Mouse (Mus musculus) gastrocnemius, postnatal 10 days (tissue): ENCODE measurements at regions not wholly inside any gene's neighbourhood (a gene's known extent, or its start where the extent isn't known, plus 50 kb on each side); places are given as distances from the start of the nearest gene placed in this dataset.
A peak's percentile ranks its signal among the peaks of the same experiment; 100 is the strongest.
"Not testable (repeated sequence)": the region's sequence is repeated elsewhere in the genome, so short reads cannot be mapped to it uniquely, and the experiment has no call there.

Experiments
- DNase-seq: peaks from one replicate; pipeline ENCODE4 v3.0.0; 2021; ENCODE audit warnings: mixed read lengths

DNA sequence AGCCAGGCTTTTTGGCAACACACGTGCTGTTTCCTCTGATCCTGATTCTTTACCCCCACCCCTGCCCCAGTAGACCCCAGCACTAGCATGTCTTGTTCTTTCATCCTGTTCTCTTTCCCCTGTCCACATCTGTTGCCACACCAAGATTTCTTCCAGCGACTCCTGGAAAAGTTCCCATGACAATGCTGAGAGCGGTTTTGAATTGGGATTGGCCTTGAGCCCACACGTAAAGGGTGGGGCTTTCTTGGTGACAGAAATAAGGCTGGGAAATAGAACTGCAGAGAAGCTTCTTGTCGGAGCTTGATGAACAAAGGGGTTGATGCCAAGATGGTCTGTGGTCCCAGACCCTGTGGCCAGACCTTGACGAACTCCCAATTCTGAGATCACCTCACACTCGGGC is 106.8 kb downstream of the Enc1 start:
- no peak for DNase-seq

DNA sequence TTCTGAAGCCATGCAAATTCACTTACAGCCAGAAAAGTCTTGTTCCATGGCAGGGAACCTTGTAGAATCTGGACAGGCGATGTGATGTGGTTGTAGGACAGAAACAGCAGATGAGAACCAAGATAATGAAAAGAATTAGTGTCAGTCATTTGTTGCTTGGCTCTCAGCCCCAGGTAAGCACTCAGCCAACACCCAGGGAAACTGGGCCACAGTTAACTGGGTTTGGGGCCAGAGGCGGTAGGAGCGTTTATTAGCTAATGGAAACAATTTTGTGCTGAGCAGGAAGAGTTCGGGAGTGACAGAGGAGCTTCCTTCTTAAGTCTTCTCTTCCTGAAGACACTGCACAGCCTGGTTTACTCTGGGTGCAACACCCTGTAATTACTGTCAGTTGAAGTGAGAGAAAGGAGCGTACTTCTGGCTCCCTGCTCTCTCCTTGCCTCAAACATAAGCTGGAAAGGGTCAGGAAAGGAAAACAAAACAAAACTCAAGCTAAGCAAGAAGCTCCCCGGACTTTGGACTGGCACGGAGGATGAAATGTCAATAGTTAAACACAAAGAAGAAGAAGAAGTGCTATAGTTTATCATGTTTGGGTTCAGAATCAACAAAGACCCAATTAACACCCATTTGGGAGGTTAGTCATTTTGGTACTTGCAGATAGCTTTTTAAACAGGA is 100.4 kb downstream of the Enc1 start:
- no peak for DNase-seq

DNA sequence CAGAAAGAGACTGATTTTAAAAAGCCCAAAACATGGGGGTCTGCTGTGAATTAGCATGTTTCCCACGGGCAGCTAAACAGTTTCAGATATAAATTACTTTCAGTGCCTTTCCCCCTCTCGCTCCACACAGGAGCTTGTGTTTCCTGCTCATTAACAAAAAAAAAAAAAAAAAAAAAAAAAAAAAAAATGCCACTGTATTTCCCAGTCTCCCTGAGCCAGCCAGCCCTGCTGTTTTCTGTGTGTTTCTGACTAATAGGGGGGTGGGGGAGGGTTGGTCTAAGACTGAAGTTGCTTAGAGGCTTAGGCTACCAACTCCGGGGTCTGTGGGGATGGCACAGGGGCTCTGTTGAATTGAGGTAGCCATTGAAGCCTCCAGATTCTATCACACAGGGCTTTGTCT is 97.0 kb downstream of the Enc1 start:
- DNase-seq: no peak

DNA sequence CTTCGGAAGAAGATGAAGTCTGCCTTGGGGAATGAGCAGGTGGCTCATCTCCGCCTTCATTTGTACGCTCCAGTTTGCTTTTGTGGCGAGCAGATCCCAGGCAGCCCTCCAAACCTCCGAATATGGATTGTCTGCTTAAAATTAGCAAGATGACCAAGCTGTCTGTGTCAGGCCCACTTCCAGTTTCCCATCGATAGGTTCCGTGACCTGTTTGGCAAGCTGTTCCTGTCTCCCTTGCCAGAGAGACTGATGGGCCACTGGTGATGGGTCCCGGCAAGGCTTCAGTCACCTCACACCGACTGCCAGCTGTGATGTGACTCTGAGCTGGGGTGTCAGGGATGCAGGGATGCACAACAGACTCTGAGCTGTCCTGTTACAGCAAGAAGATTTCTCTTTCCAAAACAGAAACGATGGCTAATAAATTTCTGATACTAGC is 96.4 kb downstream of the Enc1 start:
- DNase-seq: peak; percentile 51

DNA sequence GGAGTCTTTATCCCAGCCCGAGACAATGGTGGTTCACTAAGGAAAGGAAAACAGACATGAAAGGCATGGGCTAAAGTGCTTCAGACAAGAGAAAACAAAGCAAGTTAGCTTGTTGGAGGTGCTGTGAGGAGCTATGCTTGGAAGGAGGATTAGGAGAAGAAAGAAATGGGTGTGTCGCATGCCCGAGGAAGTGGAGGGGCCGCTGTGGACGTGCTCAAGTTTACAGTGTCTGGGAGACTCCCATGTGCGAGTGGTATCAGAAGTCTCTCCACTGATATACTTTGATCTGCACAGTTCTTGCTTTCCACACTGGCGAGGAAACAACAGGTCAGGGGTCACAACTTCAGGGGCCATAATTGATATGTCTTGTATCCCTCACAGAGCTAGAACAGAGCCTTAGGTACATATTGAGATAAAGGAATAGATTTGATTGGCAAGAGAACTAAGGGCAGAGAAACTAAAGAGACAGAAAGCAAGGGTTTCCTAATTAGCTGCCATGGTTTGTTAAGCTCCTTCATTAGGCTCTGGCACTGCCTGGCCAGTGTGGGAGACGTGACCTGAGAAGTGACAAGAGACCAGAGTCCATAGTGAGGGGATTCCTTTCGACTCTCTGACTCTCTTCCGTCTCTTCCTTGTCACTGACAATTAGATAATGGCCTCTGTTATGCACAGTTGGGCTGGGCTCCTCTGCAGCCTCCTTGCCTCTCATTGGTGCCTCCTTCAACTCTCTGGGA is 93.1 kb downstream of the Enc1 start:
- no peak for DNase-seq

DNA sequence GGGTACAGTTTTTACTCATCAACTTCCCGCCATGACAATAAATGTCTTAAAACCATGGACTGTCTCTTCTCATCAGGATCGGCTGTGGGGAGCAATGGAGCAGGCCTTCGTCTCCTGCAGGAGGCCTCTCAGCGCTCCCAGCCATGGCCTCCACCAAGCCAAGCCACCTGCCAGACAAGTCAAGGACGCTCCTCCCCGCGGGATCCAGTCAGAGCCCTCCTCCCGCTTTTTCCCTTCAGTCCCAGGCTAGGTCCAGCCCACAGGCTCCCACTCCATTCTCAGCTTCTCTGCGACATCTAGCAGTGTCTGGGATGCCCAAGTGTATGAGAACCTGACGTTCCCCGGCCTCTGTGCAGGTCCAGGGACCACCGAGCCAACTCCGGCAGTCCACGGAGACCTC is 90.2 kb downstream of the Enc1 start:
- DNase-seq: no peak

DNA sequence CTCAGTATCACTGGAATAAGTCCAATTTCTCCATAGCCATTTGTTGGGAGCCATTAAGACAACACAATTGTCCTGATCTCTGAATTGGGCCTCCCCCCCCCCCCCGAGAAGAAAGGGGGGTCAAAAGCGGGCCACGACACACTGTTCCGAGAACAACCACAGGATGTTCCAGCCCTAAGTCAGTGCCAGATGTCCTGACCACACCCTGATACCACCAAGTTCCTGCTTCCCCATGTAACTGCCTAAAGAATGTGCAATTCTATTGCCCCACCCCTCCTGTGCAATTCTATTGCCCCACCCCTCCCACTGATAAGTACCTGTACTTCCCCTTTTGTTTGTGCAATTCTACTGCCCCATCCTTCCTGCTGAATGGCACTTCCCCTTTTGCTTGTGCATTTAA is 80.4 kb downstream of the Enc1 start:
- not testable (repeated sequence) for DNase-seq

DNA sequence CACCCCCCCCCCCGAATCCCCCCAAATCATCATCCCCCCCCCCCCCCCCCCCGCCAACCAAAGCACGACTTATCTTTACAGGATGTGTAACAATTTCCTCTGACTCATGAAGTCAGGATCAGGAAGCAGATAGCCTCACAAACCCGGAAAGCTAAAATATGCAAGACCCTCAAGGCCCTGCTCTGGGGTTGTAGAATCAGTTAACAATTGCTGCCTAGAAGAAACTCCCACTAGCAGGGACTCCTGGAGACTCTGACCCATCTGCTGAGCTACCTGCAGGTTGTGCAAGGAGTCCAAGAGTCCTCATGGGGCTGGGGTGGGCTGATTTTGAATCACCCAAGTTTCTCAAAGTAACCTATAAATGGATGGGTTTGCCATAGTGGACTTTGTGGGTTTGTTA is 79.9 kb downstream of the Enc1 start:
- DNase-seq: no peak

DNA sequence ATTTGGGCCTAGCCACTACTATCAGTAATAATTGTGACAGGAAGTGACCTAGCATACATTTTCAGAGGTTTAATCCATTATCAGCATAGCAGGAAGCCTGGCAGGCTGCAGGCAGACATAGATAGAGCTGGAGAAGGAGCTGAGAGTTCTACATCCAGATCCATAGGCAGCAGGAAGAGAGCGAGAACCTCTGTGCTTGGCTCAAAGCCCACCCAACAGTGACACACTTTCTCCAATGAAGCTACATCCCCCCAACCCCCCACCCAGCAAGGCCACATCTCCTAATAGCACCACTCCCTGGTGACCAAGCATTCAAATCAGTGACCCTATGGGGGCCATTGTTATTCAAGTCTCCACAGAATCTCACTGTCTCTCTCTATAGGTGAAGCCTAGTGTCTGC is 79.4 kb downstream of the Enc1 start:
- DNase-seq: no peak

DNA sequence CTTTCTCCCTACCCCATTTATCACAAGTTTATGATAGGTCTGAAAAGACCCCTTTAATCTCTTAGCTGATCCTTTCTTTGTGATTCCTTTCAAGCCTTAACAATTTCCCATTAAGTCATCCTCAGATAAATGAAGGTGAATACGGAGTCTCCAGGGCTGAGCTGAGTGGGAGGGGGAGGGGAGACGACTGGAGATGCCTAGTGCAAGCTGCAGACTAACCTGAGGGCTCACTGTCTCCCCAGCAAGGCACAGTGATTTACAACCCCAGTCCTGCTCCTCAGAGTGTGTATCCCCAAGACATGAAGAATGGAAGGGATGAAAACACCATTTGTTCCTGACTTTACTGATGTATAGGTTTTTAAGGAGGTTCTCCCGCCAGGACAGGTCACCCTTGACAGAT is 76.7 kb downstream of the Enc1 start:
- no peak for DNase-seq

DNA sequence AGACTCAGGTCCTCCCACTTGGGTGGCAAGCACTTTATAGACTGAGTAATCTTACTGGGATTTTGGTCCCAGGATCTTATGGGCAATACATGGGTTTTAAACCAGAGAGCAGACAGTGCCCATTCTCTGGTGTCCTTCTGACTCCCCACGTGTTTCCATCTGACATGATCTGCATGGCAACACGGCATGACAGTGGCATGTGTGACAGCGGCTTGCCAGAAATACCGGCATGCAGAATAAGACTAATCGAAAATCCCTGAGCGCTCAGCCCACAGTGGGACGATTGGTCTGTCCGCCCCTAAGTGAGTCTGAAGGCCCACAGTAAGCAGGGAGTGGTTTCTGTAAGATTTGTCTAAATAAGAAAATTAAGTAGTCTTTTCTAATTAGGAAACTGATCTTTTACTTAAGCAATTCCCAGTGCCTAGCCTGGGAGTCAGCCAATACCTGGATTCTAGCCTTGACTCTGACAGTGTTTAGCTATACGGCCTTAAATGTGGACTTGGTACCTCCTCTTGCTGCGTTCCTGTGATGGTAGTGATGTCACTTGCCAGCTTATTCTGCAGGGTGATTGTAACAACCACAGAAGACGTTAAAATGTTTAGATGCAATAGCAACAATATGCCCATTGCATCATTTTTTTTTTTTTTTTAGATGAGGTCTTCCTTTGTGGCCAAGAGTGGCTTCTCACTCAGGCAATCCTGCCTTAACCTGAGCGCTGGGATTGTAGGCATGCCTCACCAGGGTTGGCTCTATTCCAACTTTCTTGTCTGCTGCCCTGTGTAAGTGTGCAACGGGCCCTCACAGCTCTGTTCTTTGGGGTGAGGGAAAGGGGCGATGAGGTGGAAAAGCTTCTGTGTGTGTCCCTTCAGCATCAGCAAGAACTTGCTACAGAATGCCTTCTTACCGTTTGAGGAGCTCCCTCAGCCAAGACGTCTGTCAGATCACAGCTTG is 71.8 kb downstream of the Enc1 start:
- no peak for DNase-seq

DNA sequence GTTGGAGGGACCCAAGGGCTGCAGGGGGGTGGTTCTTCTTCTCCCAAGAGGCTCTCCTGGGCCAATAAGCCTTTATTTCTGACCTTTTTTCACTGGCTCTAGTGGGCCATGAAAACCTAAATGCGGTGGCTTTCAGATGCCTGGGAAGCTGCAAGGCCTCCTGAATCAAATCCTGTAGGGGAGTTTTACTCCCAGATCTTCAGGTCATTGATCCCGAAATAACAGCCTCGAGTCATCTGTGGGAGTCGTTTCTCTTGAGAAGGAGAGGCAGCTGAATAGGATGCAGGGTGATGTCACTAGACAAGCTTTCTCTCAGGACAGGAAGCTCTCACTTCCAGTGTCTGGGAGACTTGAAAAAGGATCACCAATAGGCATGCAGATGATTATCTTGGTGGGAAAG is 70.4 kb downstream of the Enc1 start:
- no peak for DNase-seq

DNA sequence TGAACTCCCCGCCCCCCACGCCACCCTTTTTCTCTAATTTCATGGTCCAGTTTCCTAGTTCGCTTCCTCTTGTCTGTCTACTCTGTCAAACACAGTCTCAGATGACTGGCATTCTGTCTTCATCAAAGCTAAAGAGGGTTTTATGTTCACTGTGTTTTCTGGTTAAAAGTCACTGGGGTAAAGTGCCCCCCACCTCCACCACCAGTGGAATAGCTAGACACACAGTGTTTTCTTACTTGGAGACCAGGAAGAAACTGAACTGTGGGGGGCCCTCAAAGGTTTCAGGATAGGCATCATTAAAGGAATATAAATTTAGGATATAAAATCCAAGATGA is 69.9 kb downstream of the Enc1 start:
- no peak for DNase-seq

DNA sequence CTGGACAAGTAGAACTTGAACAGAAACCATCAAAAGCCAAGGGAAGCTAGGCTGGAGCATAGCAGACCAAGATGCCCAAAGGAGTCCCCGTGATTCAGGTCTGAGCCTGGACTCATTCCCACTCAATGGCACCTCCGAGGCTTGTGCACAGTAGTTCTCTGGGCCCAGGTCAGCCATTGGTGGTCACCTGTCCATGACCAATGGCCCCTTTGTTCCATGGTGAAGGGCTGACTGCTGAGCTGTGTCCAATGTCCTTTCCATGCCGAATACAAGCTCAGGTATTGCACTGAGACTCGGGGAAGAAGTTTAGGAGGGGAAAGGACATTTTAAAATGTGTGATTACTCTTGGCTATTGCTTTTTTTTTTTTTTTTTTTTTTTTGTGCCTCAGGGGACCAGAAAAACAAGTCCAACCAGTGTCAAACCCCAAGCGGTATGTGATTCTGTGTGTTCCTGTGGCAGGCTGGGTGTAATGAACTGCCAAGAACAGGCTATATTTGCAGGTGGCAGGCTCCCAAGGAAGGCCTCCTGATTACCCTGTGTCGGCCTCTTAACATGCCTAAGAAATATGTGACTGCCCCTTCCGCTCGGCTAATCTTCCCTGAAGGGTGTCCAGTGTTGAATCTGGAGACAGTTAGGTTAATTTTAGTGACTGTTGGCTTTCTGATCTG is 69.4 kb downstream of the Enc1 start:
- peak; percentile 30 for DNase-seq

DNA sequence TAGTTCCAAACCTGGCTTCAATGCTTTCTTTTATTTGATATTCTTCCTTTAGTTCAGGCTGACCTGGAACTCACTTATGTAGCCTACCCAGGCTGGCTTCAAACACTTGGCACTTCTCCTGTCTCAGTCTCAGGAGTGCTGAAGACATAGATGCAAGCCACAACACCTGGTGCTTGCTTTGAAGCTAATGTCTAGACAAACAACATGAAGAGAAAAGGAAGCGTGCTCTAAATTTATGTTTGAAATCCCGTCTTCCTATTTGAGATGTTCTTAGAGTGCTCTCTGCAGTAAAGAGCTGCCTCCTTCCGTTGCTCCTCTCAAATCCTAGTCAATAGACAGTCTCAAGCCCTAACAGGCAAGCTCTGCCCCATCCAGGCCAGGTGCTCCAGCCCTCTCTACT is 68.5 kb downstream of the Enc1 start:
- no peak for DNase-seq

DNA sequence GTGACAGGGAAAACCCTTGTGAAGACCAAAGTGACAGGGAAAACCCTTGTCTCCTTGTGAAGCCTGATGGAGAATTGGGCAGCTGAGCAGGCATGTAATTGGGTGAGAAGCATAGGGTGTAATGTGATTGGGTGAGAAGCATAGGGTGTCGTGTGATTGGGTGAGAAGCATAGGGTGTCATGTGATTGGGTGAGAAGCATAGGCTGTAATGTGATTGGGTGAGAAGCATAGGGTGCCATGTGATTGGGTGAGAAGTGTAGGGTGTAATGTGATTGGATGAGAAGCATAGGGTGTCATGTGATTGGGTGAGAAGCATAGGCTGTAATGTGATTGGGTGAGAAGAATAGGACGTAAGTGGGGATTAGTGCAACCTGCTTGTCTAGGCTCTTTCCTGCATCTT is 67.5 kb downstream of the Enc1 start:
- DNase-seq: no peak
